14 mouse cellular contexts compared by ENCODE assay signal in the genomic region with DNA sequence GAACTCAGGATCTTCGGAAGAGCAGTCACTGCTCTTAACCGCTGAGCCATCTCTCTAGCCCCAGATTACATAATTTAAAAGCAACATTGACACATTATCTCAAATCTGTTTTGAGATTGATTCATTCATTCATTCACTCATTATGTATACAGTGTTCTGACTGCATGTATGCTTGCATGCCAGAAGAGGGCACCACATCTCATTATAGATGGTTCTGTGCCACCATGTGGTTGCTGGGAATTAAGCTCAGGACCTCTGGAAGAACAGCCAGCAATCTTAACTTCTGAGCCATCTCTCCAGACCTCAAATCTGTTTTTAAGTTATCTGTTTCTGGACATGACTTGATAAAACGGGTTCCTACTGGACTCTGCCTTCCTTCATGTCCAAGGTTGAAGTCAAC. TPM values are rescaled to one million over a fixed set of nuclear protein-coding genes. Genes with fewer than 3 reads are reported as not detected.
DNase-seq lines count a peak whose midpoint lies in the region; ATAC-seq and TF ChIP-seq lines count a peak whose summit lies in the region.
"Had no signal": no experiment of that assay in that cellular context is flagged by ENCODE, and none has a peak within 500 bp of the region (broad histone marks: within the 10 kb centered on the region; RNA-seq: fewer than 3 reads in every experiment).

No protein-coding gene starts in this region.

- peak; percentile 39 for TF ChIP-seq CTCF in layer of hippocampus, adult 2 months (conservative IDR thresholded peaks at IDR 0.05)

- H3K4me1 ChIP-seq in ES-E14 (ENCODE audit: control insufficient read depth in 2 of 2, insufficient read depth in 2 of 2, low read length in 2 of 2, poor library complexity in 1 of 2) = peaks cover 4 to 5% of the 10 kb centered on the region in 2 experiments
- H3K4me1 ChIP-seq in brown adipose tissue, adult 24 weeks (ENCODE audit: control insufficient read depth, insufficient read depth, insufficient read length, low read length) = peaks cover 10% of the 10 kb centered on the region
- H3K4me1 ChIP-seq in midbrain, embryonic 15.5 days = peaks cover 33% of the 10 kb centered on the region

- H3K27ac ChIP-seq in layer of hippocampus, adult 2 months = no peak overlapping the region
- H3K27ac ChIP-seq in ES-E14 (ENCODE audit: insufficient read depth, low read depth, low read length, poor library complexity, severe bottlenecking) = no peak overlapping the region
- H3K27ac ChIP-seq in brown adipose tissue, adult 24 weeks (replicated peaks; ENCODE audit: low read depth, low read length) = no peak overlapping the region
- H3K27ac ChIP-seq in midbrain, embryonic 15.5 days = no peak overlapping the region
- H3K27ac ChIP-seq: liver, embryonic 15.5 days had no signal

- ATAC-seq in midbrain, embryonic 15.5 days (replicated peaks) = no peak

- no peak for DNase-seq in layer of hippocampus, adult 2 months (ENCODE audit: low spot score in 2 of 2)
- no peak for DNase-seq in layer of hippocampus, adult 9-10 months (ENCODE audit: low spot score)
- no peak for DNase-seq in ES-E14 (ENCODE audit: low read depth, low spot score)
- no peak for DNase-seq in gastrocnemius, adult 8-10 months (ENCODE audit: low spot score in 2 of 2)
- DNase-seq in cerebellum, postnatal 14 days = no peak
- no peak for DNase-seq in MN1 (ENCODE audit: low spot score)
- DNase-seq: kidney, adult 9 months; layer of hippocampus, postnatal 36 days; thymus, postnatal 4 days had no signal

- peak overlapping the region; percentile 66 for H3K4me2 ChIP-seq in midbrain, embryonic 15.5 days

- WGBS in midbrain, embryonic 15.5 days = 96% methylated on average over 3 of the region's 3 CpGs

- in situ Hi-C loops in ES-E14 (cut with MboI; ENCODE audit: low sequenced_read_pairs in 2 of 2, unreplicated experiment in 2 of 2) = loop anchor here in 1 of 2 experiments (25.0 kb wide), 1 partner anchor 238 kb away; no protein-coding TSS in a partner anchor

- no peak overlapping the region for H3K9ac ChIP-seq in ES-E14 (ENCODE audit: insufficient read depth, low read depth, low read length, poor library complexity, severe bottlenecking)
- no peak overlapping the region for H3K9ac ChIP-seq in midbrain, embryonic 15.5 days
- H3K9ac ChIP-seq: liver, embryonic 15.5 days had no signal

- H3K9me3 ChIP-seq in ES-E14 (ENCODE audit: control insufficient read depth, insufficient read depth, low read depth, low read length) = no peaks in the 10 kb centered on the region
- H3K9me3 ChIP-seq in midbrain, embryonic 15.5 days = no peaks in the 10 kb centered on the region
- H3K9me3 ChIP-seq: liver, embryonic 15.5 days had no signal

- no peak overlapping the region for H3K4me3 ChIP-seq in layer of hippocampus, adult 2 months
- H3K4me3 ChIP-seq in ES-E14 (ENCODE audit: insufficient read depth in 1 of 2, low read depth in 1 of 2, low read length in 2 of 2, poor library complexity in 1 of 2, severe bottlenecking in 1 of 2) = peak overlapping the region; percentile 17 to 30; a peak in 2 of 4 replicates
- H3K4me3 ChIP-seq in brown adipose tissue, adult 24 weeks (ENCODE audit: insufficient read depth, low read depth, low read length) = peak overlapping the region; percentile 16; the same call in 1 of the 2 replicates
- no peak overlapping the region for H3K4me3 ChIP-seq in midbrain, embryonic 15.5 days

- no peaks in the 10 kb centered on the region for H3K36me3 ChIP-seq in ES-E14 (ENCODE audit: control insufficient read depth, insufficient read depth, low read length, poor library complexity, severe bottlenecking)
- no peaks in the 10 kb centered on the region for H3K36me3 ChIP-seq in midbrain, embryonic 15.5 days (replicated peaks)
- H3K36me3 ChIP-seq: liver, embryonic 15.5 days had no signal

- no peaks in the 10 kb centered on the region for H3K27me3 ChIP-seq in midbrain, embryonic 15.5 days (replicated peaks)
- H3K27me3 ChIP-seq: liver, embryonic 15.5 days had no signal

TF ChIP-seq in ES-E14, 5 proteins besides CTCF, POLR2A, EP300 and RAD21:
- TF ChIP-seq ZC3H11A (IDR thresholded peaks at IDR 0.05; ENCODE audit: borderline replicate concordance, low read depth, low read length) (no peak), HCFC1 (IDR thresholded peaks at IDR 0.05; ENCODE audit: borderline replicate concordance, insufficient read depth, low read length) (no peak), ZNF384 (IDR thresholded peaks at IDR 0.05; ENCODE audit: low read depth, low read length) (no peak), CHD2 (IDR thresholded peaks at IDR 0.05; ENCODE audit: low read depth, low read length) (no peak), MAFK (IDR thresholded peaks at IDR 0.05; ENCODE audit: insufficient read depth, low read depth, low read length) (no peak)

RNA-seq across cellular contexts. Expression of a gene that starts 2.7 kb away (rescaled TPM):
- total RNA-seq in layer of hippocampus, adult 2 months (2021) = 10 to 100 TPM; 89.0 to 91.6 TPM
- total RNA-seq in ES-E14 (2012; rRNA removed) = 120 and 124 TPM in 2 replicates
- 12.9 TPM in 2 replicates for polyA plus RNA-seq in brown adipose tissue, adult 24 weeks (2012; ENCODE audit: insufficient read depth, insufficient read length, missing spikeins)
- polyA plus RNA-seq in midbrain, embryonic 15.5 days (2015; fragmentation: Nextera tagmentation; extraction: Ambion mirVana) = 69.9 and 70.7 TPM in 2 replicates
- 10 to 100 TPM; 17.0 to 19.0 (median 17.8) TPM for total RNA-seq in gastrocnemius, adult 8-10 months (2022)

RNA-seq across cellular contexts. Expression of a gene that starts 10.4 kb away (rescaled TPM):
- not detected for total RNA-seq in layer of hippocampus, adult 2 months (2021)
- not detected in 2 replicates for total RNA-seq in ES-E14 (2012; rRNA removed)
- polyA plus RNA-seq in brown adipose tissue, adult 24 weeks (2012; ENCODE audit: insufficient read depth, insufficient read length, missing spikeins) = not detected in 2 replicates
- polyA plus RNA-seq in midbrain, embryonic 15.5 days (2015; fragmentation: Nextera tagmentation; extraction: Ambion mirVana) = not detected in 2 replicates
- not detected for total RNA-seq in gastrocnemius, adult 8-10 months (2022)
- total RNA-seq: heart, adult 8-10 months; layer of hippocampus, postnatal 36 days; megakaryocyte-erythroid progenitor cell, adult 5-6 weeks had no signal
- polyA plus RNA-seq: liver, embryonic 15.5 days had no signal

RNA-seq across cellular contexts. Expression of a gene that starts 22.6 kb away (rescaled TPM):
- total RNA-seq in layer of hippocampus, adult 2 months (2021) = under 1 TPM; 0.15 to 0.20 TPM
- not detected in 2 replicates for total RNA-seq in ES-E14 (2012; rRNA removed)
- polyA plus RNA-seq in brown adipose tissue, adult 24 weeks (2012; ENCODE audit: insufficient read depth, insufficient read length, missing spikeins) = not detected in 2 replicates
- 0.10 and 0.11 TPM in 2 replicates for polyA plus RNA-seq in midbrain, embryonic 15.5 days (2015; fragmentation: Nextera tagmentation; extraction: Ambion mirVana)
- total RNA-seq in gastrocnemius, adult 8-10 months (2022) = not detected
- total RNA-seq: layer of hippocampus, postnatal 36 days had no signal
- polyA plus RNA-seq: liver, embryonic 15.5 days had no signal

Comparison
In these comparisons a context has a peak if more than half of its experiments do, and no peak if none do; other contexts are left out.
1. H3K4me3 ChIP-seq: peak in ES-E14 (2 of 2) and brown adipose tissue, adult 24 weeks (single experiment); none in layer of hippocampus, adult 2 months (single experiment) and midbrain, embryonic 15.5 days (single experiment).